Mouse (Mus musculus) liver, adult 2 months (tissue): ENCODE measurements at regions not wholly inside any gene's neighbourhood (a gene's known extent, or its start where the extent isn't known, plus 50 kb on each side); places are given as distances from the start of the nearest gene placed in this dataset.

ENCODE experiments used
- CTCF ChIP-seq: fragments of 200-500 bp; IDR thresholded peaks from 2 replicates; pipeline ENCODE4 v1.5.1; 2011; ENCODE audit warnings: low read depth, low read length, control low read depth
- POLR2A ChIP-seq: fragments of 200-500 bp; IDR thresholded peaks from 2 replicates; pipeline ENCODE4 v1.6.1; 2011; ENCODE audit warnings: low read length, control low read depth; ENCODE audit not compliant: insufficient read depth; ENCODE audit errors: extremely low read depth

DNA sequence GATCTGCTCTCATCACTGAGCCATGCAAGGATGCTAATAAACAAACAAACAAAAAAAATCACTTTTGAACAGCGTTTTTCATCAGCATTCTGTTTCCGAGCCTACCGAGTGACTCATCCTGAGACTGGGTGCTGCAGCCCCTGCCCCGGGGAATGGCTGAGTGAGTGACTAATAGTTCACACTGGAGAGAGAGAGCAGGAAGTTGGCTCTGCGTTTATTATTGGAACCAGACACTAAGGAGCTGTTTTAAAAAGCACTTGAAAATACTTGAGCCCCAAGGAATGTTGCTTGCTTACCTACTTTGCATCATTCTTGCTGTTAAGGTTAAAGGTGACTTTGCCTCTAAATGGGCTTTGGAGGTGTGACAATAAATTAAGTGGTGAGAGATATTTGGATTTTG, 240.6 kb upstream of the Fn1 start:
- no peak for TF ChIP-seq POLR2A
- TF ChIP-seq CTCF = no peak
